Mouse (Mus musculus): Measurements from ENCODE around the gene Myo16.

DNA sequence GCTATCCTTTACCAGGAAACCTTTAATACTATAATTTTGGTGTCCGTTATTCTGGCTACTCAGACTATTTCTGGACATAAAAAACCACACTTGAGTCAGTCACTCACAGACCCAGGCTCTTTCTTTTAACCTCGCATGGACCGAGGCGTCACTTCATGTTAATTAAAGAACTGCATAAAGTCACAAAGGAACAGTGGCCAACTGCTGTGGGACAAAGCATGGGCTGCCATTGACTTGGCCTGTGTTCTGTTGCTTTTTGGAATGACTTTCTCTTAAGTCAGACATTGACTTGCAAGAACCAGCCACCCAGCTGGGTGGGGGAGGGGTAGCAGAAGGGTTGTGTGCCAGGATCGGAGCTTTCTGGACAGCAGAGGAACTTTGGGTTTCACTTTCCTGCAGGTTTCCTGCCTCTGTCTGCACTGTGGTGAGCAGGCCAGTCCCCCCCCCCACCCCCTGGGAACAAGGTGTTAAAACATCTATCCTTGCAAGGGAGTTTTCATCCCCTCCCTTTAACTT, 66.1 kb downstream of the Myo16 start:
- no peak for TF ChIP-seq GATA1 (IDR thresholded peaks at IDR 0.05; ENCODE audit: low read length)
- no peak for TF ChIP-seq TAL1 (IDR thresholded peaks at IDR 0.05; ENCODE audit: low read length)

All from erythroblast, embryonic 14.5 days (primary cell).